Mouse (Mus musculus) E14TG2a.4 (cell line): ENCODE results near the gene Cdk5rap1.

Experiments used
- CTCF ChIP-seq: conservative IDR thresholded peaks from 2 replicates; pipeline ENCODE4 v1.5.1; 2014; ENCODE audit warnings: low read length
- NANOG ChIP-seq: IDR thresholded peaks from 2 replicates; pipeline ENCODE4 v1.6.1; 2014; ENCODE audit warnings: borderline replicate concordance, low read length, mixed read lengths
- POU5F1 ChIP-seq: IDR thresholded peaks from 2 replicates; pipeline ENCODE4 v1.6.1; 2014; ENCODE audit warnings: low read length, borderline replicate concordance

DNA sequence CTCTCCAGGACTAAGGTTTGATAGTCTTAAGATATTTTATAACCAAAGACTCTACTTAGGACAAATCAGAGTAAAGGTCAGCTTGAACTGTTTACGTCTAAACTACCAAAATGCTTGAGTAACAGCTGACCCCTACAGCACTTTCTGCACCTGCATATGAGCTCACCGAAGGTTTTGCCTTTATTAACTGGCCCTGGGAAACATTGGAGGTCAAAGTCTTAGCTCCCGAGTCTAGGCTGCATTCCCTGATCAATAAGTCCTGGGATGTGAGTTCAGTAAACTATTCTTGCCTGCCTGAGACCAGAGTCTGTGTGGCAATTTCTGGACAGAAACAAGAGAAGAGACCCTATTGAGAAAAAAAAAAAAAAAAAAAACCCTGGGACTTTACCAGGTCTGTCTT, 24.7 kb downstream of the Cdk5rap1 start:
- TF ChIP-seq CTCF (no peak), NANOG (no peak), POU5F1 (no peak)
